Mouse (Mus musculus) thymus, adult 18-20 months (tissue): ENCODE data around the gene Mast3.
A peak's percentile ranks its signal among the peaks of the same experiment; 100 is the strongest.

Source experiments
- DNase-seq, 2 experiments: peaks; one replicate each; pipeline ENCODE4 v3.0.0; 2022; ENCODE audit warnings: mixed read lengths in 2 of 2

Mast3 gene

DNA sequence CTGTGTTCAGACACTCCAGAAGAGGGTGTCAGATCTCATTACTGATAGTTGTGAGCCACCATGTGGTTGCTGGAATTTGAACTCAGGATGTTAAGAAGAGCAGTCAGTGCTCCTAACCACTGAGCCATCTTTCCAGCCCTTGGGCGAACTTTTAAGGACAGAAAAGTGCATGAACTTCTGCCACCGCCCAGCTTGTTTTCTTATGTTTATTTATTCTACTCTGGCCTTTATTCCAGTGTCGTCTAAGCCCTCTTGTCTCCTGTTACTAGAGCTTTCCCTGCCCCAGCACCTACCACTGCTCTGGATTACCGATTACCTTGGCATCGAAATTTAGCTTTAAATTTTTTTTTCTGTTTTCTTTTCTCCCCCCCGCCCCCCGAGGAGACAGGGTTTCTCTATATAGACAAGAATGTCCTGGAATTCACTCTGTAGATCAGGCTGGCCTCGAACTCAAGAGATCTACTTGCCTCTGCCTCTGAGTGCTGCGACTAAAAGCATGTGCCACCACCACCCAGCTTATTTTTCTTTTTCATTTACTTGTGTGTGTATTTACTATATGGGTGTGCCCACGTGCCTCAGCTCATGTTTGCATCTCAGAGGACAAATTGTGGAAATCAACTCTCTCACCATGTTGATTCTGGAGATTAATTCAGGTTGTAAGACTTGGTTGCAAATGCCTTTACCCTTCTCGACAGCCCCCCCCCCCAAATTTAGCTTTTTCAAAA, 1.9 kb downstream of the Mast3 start:
- no peak for DNase-seq

DNA sequence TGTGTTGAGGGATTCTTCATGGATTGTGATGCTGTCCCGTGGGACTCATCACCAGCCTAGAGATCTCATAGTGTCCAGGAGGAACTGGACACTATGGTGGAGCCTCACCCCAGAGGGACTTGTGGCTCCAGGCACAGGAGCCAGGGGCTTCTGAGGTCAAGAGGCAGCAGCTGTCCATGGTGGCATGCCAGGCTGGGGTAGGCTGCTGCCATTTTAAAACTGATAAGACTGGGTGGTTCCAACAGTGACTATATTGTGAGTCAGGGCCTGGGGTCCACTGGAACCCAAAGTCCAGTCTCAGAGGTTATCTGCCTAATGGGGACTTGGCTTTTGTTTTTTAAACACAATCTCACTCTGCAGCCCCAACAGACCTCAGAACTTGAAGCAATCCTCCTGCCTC, 3.0 kb downstream of the Mast3 start:
- DNase-seq, result no peak

DNA sequence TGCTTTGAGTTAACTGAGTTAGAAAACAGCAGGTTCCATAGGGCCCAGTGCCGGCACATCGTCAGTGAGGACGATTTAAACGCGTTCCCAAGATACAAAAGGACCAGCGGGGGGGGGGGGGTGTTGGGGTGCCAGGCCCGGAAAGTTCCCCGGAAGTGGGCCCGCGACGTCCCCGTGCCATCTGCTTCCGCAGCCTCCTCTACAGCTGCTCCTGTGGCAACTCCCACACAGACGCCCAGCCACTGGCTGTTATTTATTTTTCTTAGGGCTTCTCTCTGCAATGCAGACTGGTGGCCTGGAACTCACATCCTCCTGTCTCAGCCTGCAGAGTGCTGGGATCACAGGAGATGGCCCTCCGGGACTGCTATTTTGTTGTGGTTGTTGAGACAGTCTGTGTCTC, 3.7 kb downstream of the Mast3 start:
- DNase-seq, result peak in 1 of 2 experiments; percentile 68

DNA sequence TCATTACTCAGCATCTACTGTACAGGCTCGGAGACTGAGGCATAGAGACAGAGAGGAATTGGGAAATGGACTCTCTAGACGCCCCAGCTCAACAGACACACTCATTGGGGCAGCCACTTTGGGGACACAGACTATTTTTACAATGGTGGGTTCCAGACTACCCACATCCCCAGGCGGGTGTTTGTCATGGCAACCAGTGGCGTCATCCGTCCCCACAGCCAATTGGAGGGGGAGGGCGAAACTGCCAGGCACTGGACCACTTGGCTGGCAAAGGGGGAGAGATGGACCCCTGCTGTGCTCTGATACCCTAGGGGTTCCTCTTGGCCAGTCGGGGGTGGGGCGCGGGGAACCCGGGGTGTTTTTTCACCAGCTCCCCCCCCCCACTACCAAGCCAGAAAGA, 4.2 kb downstream of the Mast3 start:
- DNase-seq, result no peak

DNA sequence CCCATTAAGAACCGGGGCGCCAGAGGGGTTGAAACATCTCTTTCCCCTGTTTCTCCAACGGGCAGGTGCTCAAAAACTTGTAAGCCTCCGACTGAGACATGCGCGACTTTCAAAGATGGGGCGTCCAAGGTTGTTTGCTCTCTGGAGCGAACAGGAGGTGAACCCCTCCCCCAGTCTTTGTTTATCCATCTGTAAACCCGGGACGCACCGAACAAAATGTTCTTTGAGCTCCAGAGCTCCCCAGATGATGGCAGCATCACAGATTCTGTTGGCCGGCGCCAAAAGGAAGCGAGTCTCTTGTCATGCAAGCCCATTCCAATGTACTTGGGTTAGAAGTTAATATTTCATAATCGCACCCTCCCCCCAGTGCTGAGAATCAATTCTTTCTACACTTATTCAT, 6.6 kb downstream of the Mast3 start:
- DNase-seq, result no peak

DNA sequence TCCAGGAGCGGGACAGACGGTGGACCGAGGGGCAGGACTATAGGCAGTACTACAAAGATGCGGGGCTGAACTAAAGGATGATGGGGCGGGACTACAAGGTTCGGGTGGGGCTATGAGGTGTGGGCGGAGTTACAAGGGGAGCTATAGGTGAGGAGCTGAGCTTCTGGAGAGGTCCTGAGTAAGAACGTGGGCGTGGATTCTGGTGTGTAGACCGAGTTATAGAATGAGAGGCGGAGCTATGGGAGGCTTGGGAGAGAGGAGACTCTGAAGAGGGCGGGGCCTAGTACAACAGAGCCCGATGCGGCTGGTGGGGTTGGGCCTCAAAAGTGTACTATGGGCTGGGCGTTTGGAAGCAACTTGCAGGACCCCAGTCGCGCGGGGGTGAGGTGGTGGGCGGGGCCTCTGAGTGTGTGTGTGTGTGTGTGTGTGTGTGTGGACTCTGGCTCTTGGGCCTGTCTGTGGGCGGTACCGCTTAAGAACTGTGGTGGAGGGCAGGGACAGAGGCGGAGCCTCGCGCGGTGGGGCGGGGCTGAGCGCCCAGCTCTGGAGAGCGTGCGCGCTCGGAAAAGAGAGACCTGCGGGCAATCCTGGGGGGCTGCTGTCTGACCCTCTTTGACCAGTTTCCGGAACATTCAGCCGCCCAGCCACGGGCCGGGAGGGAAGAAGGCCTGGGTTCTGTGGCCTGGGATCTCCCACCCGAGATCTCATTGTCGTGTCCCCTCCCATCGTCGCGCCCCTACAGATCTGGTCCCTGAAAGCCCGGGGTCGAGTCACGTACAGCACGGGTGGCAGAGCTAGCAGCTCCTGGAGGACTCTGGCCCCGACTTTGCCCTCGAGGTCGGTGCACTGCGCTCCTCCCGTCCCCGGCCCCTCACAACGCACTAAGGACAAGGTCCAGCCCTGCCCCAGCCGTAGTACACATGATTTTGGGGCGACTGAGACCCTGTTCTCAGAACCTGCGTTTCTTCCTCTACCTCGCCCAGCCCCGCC, 7.5 kb downstream of the Mast3 start:
- DNase-seq, result peak; percentile 64 to 81

DNA sequence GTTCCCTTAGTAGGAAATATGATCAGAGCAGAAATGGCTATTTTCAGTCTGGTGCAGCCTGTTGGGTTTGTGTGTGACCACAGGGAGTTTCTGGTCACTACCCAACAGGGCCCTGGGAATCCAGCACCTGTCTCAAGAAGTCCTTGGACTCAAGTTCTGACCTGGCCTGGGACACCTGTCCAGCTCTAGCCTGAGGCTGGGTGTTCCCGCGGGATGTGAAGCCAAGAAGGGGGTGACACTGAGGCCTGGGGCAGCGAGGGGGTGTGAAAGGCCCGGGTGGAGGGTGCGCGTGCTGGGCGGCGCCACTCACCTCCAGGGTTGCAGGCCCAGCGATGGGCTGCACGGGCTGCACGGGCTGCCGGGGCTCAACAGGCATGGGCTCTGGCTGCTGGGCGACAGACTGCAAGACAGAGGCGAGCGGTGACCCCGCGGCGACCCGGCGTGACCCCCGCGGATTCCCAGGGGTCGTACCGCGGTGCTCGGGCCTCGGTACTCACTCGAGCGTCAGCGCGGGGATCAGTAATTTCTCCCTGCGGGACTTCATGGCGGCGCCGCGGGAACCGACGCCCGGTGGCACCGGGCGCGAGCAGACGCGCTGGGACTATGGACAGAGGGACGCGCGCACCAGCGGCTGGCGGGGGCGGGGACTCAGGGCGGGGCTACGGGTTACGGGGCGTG, 8.3 kb downstream of the Mast3 start:
- no peak for DNase-seq

DNA sequence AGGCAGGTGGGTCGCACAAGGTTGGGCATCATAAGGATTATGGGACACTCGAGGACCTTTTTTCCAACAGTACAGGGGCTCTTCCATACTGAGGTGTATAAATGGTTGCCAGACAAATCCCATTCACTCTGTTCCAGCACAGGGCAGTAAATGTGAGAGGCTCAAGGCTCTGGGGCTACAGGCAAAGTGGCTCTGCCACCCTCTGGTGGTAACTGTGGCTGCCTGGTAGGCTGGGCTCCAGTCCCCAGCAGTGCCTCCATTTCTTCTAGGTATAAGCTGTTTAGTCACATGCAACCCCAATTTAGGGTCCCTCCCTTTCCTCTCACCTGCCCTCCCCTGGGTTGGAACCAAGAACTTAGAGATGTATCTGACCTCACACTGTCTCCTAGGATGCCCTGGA, 9.5 kb downstream of the Mast3 start:
- no peak for DNase-seq

DNA sequence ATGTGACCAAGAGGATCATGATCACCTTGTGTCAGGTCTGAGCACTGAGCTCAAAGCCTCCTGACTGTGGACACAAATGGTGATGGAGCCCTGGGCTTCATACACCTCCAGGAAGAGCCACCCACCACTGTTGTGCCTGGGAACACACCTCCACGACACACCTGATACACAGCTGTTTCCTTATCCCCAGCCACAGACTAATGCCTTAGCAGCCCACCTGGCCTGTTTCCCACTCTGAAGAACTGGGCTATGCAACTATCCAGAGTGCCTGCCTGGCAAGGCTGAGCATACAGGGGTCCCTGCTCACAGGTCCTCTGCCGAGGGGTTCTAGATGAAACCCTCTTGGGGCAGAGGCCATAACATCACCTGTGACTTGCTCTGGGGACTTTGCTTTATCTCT, 10.6 kb downstream of the Mast3 start:
- no peak for DNase-seq

DNA sequence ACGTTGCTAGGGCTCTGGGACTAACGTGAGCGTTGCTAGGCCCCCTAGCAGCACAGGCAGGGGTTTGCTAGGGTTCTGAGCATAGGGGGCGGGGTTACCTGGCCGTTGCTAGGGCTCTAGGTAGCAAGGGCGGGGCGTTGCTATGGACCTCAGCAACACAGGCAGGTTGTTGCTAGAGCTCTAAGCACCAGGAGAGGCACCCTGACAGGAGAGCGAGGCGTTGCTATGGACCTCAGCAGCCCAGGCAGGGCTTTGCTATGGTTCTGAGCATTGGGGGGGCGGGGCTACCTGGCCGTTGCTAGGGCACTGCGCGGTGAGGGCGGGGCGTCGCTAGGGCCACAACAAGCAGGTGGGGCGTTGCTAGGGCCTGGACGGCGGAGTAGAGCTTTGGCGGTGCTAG, 12.2 kb downstream of the Mast3 start:
- DNase-seq, result no peak

DNA sequence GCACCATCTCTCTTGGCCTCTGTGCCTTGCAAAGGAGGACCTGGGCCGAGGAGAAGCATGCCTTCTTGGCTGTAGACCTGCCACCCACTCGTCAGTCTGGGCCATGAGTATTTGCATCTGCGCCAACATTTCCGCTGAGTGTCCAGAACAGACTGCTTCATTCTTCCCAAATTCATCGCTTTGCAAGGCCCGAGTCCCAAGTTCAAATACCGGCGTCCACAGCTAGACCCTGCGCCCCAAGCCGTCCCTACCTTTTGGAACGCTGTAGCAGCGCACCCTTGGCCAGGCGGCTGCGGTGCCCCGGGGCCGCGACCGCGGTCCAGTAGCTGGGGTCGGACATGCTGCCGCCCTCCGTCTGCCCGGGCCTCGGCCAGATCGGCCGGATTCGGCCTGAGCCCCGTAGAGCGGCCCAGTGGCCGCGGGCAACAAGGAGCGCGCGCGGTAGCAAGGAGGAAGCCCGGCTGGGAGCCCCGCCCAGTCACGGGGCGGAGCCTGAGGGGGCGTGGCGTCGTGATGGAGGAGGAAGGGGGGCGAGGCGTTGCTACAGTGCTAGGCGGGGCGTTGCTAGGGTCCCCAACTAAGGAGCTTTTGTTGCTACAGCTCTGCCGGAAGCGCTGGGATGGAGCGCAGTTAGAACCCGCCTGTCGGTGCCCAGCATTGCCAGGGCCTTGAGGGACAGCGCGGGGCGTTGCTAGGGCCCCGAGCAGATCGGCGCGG, 12.7 kb downstream of the Mast3 start:
- peak; percentile 96 to 98 for DNase-seq

DNA sequence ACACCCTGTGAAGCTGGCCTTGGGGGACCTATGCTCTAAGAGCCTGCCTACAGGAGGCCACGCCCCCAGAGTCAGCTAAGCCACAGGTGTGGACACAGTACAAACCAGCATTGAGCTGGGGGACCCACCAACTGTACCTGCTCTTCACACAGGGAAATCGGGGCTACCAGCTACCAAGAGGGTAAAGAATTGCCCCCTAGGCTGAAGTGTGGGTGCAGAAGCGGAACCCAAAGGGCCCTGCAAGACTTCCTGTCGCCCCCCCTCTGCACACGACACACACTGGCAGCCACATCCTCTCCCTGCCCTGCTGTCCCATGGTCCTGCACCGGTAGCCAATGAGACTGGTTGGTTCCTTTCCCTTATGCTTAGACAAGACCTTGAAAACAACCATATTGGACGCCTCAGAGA, 13.6 kb downstream of the Mast3 start:
- peak; percentile 69 to 85 for DNase-seq

DNA sequence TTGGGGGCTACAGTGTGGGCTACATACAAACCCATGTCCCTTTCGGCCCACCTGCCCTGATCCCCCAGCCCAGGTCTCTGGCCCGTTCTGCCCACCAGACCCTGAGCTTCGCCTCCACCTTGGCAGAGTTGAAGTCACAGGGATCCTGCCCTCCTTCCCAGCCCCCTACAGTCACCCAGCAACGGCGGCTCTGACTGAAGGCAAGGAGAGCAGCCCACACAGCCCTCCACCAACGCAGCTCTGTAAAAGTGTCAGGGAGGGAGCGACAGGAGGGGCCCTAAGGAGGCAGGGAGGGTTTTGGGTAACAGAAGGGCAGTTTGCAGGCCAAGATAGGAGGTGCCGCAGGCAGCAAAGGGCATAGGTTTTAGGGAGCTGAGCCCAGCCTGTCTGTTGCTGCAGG, 14.0 kb downstream of the Mast3 start:
- no peak for DNase-seq

DNA sequence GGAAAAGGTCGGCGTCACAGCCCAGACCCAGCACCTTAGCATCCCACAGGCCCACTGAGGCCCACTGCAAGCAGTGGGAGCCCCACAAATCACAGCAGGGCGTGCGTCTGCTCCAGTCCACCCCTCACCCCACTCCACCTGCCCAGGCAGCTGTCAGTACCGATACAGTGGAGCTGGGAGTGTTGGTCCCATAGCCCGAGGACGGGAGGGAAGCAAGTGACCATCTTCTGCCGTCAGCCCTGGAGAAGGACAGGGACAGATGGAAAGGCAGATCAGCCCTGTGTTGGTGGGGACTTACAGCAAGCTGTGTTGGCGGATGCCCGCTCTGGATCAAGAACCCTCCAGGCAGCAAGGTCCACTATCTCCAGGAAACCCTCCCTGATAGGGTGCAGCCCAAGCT, 15.8 kb downstream of the Mast3 start:
- no peak for DNase-seq

DNA sequence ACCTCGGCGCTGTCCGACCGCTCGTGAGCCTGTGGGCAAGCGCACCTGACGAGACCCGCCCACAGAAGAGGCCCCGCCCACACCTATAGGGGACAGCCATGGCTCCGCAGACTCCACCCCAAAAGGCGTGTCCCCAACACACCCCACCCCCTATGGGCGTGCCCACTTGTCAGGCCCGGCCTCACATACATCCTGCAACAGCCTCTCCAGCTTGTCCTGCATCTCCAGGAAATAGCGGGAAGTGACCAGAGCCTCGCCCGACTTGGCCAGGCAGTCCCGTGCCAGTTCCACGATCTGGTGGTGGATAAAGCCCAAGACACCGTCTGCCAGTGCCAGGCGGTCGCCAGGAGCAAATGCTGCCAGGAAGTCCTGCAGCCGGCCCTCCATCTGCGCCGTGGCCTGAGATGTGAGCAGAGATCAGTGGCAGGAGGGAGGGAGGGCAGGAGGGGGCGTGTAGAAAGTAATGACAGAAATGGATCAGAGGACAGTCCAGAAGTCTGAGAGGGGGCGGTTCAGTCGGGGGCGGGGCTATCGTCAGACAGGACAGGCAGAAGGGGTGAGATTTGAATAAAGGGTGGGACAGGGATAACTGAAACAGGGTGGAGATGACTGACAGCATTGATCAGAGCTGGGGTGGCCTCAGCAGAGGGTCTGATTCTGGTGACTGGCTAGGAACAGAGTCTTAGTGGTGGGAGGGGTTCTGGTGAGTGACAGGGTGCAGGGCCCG, 16.8 kb downstream of the Mast3 start:
- no peak for DNase-seq

DNA sequence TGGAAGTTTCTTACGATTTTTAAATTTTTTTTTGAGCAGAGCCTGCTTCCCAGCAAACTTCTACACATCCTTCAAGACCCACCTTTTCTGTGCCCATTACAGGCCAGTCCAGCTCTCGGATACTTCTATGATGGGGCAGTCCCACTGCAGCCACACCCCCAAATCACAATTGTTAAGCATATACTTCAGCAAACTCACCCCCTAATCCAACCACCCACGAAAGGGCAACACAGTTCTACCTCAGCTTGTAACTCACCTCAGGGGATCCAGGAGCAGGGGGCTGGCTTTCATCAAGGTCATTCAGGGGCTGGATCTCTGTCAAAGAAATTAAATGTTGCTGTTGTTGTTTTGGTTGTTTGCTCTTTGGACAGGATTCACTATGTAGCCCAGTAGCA, 17.8 kb downstream of the Mast3 start:
- DNase-seq, result no peak

DNA sequence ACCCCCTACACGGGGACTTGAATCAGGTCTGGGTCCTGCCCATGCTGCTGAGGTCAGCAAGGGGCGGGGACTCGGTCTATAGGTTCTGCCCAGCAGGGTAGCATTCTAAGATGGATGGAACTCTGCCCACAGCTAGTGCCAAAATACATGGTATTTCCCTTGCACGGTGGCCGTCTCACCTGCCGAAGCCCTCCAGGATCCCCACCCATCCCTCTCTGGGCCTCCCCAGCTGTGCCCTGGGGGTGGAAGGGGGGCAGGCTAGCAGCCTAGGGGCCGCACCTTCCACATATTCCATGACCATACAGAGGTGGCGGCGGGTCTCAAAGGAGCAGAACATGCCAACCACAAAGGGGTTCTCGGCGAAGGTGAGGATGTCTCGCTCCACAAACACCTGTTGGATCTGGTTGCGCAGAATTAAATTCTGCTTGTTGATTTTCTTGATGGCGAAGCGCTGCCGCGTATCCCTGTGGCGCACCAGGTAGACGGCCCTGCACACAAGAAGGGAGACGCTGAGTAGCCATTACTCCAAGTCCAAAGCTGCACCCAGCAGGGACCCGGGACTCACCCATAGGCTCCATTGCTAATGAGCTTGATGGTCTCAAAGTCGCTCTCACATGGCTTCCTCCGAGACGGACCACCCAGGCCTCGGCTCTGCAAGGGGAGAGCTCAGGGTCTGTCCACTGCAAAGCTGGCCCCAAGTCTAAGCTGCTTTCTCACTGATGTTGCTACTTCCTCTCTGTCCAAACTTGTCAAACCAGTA, 18.4 kb downstream of the Mast3 start:
- DNase-seq, result no peak

DNA sequence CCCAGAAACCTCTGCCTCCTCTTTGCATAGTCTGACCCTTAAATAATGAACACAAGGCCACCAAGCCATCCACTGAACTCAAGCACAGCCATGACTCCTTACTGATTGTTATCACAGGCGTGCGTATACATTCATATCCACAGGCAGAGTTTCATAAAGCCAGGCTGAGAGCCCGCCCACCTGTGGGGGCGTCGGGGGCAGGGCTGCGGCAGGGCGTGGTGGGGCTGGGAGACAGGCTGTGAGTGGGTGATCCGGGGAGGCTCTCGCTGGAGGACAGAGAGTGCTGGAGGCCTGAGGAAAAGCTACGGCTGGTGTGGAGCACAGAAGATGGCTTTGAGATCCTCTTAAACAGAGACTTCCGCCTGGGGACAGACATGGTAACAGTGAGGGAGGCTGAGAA, 24.8 kb downstream of the Mast3 start:
- no peak for DNase-seq

DNA sequence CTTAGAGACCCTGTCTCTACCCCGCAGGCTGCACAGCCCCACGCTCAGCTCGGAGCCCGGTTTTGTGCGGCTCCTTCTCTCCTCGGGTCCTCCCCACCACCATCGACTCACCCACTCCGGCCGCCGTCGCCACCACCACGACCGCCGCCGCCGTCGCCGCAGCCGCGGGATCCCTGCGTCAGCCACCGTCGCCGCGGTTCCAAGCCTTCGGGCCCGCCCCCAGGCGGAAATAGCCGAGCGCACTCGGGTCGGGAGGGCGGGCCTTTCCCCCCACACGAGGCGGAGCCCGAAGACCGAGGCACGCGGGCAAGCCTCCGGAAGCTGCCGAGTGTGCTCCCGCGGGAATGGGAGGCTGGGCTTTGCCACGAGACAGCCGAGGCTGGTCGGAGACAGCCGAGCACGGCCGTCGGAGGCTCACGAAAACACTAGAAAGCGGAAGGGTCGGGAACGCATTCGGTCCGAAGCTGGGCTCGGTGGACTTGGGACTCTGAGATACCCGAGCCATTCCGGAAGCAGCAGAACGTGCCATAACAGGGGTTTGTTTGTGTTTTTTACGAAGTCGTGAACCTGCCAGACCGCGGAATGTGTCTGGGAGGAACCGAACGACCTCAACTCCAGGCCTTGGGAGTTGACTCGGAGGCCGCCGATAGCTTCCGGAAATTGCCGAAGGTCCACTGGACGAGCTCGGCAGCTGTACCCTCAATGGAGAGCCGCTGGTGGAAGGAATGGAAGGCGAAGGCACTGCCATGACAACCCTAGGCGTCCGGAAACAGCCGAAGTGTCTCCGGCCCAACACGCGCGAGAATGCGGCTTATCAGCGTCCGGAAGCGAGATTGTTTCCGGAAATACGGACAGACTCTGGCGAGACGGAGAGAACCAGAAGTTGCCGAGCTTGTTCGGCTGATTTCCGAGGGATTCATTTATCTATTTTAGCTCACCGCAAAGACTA, 28.1 kb downstream of the Mast3 start, which contains the start of gene Pik3r2:
Gene Pik3r2, minus strand, starts transcription at position 218 of the 949 bp plus-strand sequence.
- peak; percentile 93 for DNase-seq
